Mouse (Mus musculus) common myeloid progenitor, adult 5-6 weeks (primary cell): ENCODE data around the gene Hist1h1d. TPM values are rescaled to one million over a fixed set of nuclear protein-coding genes. Genes with fewer than 3 reads are reported as not detected.
"Not testable (repeated sequence)": the region's sequence is repeated elsewhere in the genome, so short reads cannot be mapped to it uniquely, and the experiment has no call there.

Source experiments
- ATAC-seq: replicated peaks from 2 replicates; pipeline ENCODE4 v1.8.0; 2016; ENCODE audit warnings: low read depth, mild to moderate bottlenecking, moderate TSS enrichment, inconsistent platforms; ENCODE audit not compliant: poor library complexity, severe bottlenecking
- total RNA-seq: library from RNA; stranded (forward); fragments of 200-1000, 187-1606 nt; gene quantifications from 2 replicates; pipeline ENCODE4 v1.2.3, GENCODE M21; 2017

The Hist1h1d gene
- total RNA-seq, 1 experiment from 2014 or later = 92.5 TPM

- no peak for ATAC-seq
Measured at GRCm38 (mm10) chr13:23529005-23529404, 24.1 kb upstream of the Hist1h1d start.

GRCm38 (mm10) chr13:23529480-23530165 is 23.4 kb upstream of the Hist1h1d start:
- ATAC-seq = no peak

GRCm38 (mm10) chr13:23530181-23530900 is 22.7 kb upstream of the Hist1h1d start:
- ATAC-seq = no peak

- ATAC-seq = peak; percentile 55
Measured at GRCm38 (mm10) chr13:23530901-23531875, 21.9 kb upstream of the Hist1h1d start, which contains the start of gene Hist1h4h. TSS of gene Hist1h4h (plus strand) at chr13:23531050.

DNA sequence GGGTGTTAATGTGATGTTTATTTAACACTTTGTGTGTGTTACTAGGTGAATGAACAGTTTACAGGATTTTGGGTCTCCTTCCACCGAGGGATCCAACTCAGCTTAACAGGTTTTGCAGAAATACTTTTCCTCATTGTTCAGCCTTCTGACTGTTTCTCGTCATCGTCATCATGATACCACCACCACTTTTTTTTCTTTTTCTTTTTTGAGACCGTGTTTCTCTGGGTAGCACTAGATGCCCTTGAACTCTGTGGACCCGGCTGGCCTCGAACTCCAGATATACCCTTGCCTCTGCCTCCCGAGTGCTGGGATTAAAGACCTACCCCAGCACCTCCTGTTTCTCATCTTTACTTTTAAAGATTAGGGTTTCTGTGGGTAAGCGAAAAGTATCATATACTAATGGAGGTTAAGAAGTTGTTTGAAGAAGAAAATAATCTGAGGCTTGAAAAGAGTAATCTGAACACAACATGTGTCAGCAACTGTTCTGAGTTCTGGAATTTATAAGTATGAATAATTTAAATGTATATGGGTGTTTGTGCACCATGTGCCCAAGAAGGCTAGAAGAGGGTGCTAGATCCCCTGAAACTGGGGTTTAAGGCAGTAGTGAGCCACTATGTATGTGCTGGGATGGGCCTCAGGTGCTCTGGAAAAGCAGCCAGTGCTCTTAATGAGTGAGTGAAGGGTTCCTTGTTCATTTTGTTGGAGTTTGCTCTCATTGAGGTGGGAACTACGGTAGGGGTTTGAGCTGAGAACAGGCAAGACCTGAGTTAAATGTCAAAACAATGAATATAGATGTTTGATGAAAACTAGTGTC is 20.6 kb upstream of the Hist1h1d start:
- no peak for ATAC-seq

GRCm38 (mm10) chr13:23533560-23534367 is 19.3 kb upstream of the Hist1h1d start, which contains the start of gene Hist1h2af:
TSS of gene Hist1h2af (plus strand) at chr13:23533906.
- peak; percentile 42 for ATAC-seq

DNA sequence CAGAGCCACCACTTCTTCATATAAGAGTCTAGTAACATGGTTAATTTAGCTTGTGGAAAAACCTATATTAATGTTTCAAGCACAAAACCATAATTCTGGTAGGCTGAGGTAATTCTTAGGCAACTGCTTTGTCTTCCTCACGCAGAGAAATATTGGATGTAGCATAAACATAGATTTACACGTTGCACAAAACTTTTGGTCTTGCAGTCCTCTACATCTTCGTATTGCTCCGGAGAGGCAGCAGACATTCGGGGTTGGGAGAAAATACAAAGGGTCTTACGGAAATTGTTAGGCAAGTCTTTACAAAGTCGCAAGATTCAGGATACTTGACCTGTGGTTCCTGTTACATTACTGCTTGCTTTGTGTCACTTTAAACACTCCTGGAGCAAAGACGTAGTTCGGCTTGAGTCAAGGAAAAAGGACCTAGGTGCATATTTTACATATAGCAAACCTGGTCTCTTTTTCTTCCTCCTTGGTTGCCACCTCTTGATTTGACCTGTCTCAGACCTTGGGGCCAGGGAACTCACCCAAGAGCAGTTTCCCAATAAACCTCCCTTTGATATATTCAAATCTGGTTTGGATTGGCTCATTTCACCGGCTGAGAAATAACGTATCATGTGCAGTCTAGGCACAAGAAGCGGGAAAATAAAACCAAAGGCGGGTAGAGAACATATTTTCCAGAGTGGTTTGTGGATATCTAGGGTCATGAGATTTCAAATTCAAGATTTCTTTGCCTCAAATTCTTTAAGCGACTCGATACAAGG is 18.5 kb upstream of the Hist1h1d start:
- 0 out of 2 replicates have a peak, but pooled peaks have one; percentile 2 for ATAC-seq

- peak; percentile 65 for ATAC-seq
Measured at GRCm38 (mm10) chr13:23535137-23536075, 17.7 kb upstream of the Hist1h1d start, which contains the start of gene Hist1h3g. TSS of gene Hist1h3g (plus strand) at chr13:23535422.

DNA sequence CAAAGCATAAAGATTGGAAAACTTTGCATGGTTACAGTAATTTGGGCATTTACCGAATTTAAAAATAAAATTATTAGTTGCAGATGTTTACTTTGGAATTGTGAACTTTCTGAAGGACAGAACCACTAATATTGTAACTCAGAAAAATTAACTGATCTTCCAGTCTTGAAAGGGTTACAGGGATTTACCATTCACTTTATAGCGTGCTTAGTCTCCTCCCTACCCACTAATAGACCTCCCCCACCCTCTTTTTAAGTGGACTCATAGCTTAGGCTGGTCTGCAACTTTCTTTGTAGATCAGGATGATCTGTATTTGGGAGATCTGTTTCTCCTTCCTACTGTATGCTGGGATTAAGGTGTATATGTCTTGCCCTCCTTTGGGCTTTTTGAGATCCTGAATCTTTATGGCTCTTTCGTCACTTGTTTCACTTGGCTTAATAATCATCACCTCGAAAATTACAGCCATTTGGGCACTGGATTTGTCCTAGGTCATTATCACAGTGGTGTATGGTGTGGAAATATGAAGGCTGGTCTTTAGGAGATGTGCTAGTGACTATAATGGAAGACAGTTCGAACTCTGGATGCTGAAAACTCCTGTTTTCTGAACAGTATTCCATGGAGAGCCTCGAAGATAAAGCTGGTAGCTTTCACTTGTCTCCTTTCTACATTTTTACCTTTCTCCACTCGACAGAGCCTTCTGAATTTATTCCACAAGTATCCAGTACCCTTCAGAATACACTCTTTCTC is 16.8 kb upstream of the Hist1h1d start:
- ATAC-seq = no peak

GRCm38 (mm10) chr13:23537006-23537710 is 15.9 kb upstream of the Hist1h1d start:
- no peak for ATAC-seq

- no peak for ATAC-seq
Measured at GRCm38 (mm10) chr13:23538249-23538648, 14.8 kb upstream of the Hist1h1d start.

DNA sequence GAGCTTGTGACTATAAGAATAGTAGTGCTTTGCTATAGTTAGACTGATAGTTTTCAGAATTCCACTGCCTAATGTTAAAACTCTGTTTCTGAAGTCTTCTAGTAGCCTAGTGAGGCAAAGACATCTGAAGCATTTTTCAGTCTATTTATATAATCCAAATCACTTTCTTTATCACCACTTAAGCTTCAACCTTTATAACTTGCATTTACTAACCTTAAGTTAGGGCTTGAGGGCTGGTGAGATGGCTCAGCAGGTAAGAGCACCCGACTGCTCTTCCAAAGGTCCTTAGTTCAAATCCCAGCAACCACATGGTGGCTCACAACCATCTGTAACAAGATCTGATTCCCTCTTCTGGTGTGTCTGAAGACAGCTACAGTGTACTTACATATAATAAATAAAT is 13.2 kb upstream of the Hist1h1d start:
- not testable (repeated sequence) for ATAC-seq

DNA sequence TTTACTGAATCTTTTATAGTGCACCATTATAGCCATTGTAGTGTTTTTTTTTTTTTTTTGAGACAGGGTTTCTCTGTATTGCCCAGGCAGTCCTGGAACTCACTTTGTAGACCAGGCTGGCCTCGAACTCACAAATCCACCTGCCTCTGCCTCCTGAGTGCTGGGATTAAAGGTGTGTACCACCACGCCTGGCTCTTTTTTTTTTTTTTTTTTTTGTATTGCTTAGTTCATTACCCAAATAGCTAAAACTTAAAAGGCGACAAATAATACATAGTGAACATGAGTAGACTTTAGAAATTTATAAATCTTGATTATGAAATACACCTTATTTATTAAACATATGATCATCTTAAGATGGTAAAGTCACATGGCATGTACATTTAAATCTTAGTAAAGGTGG is 11.6 kb upstream of the Hist1h1d start:
- ATAC-seq = no peak

DNA sequence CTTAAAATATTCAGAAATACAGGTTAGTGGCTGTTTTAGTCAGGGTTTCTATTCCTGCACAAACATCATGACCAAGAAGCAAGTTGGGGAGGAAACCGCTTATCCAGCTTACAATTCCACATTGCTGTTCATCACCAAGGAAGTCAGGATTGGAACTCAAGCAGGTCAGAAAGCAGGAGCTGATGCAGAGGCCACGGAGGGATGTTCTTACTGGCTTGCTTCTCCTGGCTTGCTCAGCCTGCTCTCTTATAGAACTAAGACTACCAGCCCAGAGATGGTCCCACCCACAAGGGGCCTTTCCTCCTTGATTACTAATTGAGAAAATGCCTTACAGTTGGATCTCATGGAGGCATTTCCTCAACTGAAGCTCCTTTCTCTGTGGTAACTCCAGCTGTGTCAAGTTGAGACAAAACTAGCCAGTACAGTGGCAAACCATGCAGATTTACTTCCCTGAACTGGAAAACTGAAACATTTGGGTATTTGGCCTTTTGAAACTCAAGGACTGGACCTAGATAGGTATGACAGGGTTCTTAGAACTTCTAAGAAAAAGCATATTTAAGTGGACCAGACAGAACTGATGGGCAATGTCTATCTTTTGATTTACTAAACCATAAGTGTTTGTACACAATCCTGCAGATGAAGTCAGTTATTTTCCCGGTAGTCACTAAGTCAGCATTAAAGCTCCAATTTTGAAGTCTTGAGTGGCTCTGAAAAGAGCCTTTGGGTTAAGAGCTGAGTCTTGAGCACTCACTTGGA is 10.7 kb upstream of the Hist1h1d start:
- not testable (repeated sequence) for ATAC-seq
